Mouse (Mus musculus) urinary bladder, postnatal 25 days (tissue): ENCODE results near the gene Tepsin.

Source experiments
- DNase-seq: peaks from one replicate; pipeline ENCODE4 v3.0.0; 2022; ENCODE audit warnings: low spot score

Tepsin gene

DNA sequence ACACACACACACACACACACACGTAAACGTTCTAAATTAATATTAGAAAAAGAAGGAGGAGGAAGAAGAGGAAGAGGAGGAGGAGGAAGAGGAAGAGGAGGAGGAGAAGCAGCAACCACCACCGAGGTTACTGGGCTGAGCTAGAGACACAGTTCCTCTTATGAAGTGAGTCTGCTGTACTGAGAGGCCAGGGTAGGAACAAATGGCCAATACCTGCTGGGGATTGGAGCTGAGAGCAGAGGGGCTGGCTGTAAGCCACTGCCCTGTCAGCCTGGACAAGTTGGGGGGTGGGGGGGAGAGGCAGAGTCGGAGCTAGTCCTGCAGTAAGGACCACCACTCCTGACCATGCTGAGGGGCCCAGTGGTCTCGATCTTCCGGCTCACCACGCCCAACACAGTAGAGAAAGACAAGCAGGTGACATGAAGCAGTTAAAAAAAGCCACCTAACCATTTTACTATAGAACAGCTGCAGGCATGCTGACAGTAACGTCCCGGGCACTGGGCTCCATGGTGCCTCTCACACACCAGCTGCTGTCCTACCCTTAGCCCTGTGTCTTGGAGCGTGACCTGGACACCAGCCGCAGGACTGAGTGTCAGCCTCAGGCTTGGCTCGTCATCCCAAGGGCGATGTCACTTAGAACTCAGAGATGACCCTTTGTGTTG lies 34.4 kb downstream of the Tepsin start:
- DNase-seq = no peak

DNA sequence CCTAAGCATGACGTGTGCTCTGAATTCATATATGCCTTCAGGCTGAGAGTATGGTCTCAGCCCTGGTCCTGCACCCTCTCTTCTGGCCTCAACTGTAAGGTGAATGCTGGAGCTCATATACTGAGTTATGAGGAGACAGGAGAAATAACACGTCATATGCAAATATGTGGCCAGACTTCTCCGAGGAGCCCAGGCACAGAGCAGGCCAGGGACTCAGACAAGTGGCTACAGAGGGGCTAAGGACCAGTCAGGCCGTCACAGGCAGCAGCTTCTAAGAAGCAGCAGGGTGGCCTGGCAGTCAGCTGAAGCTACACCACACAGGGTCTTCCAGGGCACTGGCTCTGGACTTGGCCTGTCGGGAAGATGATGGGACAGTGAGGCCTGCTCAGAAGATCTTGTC lies 35.2 kb downstream of the Tepsin start:
- DNase-seq = no peak

- DNase-seq = no peak
Measured at GRCm38 (mm10) chr11:120060634-120061033, 37.9 kb downstream of the Tepsin start.

- DNase-seq = no peak
Measured at GRCm38 (mm10) chr11:120055953-120056732, 42.4 kb downstream of the Tepsin start.

GRCm38 (mm10) chr11:120053846-120054245 lies 44.7 kb downstream of the Tepsin start:
- DNase-seq = no peak

DNA sequence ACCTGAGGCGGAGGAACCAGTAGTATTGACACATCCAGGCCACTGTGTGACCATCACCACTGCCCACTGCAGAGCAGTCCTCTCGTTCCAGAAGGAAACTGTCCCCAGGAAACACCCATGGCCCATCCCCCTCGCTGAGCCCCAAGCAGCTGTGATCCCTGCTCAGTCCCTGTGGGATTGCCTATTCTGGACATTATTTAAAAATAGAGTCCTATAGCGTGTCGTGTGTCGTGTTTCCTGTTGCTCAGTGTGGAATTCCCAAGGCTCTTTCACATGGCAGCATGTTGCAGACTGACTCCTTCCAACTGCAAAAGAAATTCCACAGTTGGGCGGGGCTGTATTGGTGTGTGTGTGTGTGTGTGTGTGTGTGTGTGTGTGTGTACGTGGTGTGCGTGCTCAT lies 46.3 kb downstream of the Tepsin start:
- no peak for DNase-seq

DNA sequence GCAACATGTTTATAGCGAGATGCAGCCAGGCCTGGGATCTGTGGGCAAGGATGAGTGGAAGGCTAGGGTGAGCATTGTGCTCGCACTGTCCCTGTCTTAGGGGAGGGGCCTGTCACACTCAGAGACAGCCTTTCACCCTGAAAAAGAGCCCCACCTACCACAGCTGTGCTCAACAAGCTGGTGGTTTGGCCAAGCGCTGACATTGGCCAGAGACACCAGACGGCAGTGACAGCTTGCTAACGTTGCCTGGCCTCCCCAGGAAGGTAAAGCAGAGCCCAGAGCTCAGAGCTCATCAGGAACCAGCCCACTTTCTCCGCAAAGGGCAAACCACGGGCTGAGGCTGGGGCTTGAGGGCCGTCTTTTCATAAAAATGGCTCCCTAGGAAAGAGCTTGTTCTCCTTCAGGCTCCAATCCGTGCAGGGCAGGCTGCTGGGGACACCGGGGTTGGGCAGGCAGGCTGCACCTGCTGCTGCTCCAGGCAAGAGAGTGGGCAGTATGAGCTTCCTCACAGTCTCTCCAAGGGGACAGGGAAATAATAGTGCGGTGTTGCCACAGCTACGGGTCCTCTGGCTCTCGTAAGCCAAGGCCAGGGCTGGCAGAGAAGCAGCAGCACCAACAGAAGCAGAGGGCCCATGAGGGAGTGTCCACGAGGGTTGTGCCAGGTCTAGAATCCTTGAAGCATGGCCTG lies 47.3 kb downstream of the Tepsin start:
- DNase-seq = no peak

DNA sequence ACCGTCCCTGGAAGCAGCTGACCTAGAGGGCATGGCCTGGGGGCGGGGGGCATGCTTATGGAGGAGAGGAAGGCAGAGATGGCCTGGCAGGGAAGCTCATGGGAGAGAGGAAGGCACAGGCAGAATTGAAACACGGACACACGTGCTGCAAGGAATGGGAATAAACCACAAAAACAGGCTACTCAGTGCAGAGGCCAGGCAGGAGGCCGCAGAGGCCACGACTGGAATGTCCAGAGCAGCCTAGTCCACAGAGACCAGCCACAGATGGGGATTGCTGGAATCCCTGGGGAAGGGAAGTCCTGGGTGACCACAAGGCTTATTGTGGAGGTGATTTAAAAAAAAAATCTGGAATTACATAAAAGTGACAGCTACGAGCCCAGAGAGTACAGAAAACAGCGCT lies 49.5 kb downstream of the Tepsin start:
- no peak for DNase-seq

GRCm38 (mm10) chr11:120048252-120048556 lies 50.3 kb downstream of the Tepsin start:
- DNase-seq = no peak

GRCm38 (mm10) chr11:120047531-120048251 lies 50.8 kb downstream of the Tepsin start:
- DNase-seq = no peak

DNA sequence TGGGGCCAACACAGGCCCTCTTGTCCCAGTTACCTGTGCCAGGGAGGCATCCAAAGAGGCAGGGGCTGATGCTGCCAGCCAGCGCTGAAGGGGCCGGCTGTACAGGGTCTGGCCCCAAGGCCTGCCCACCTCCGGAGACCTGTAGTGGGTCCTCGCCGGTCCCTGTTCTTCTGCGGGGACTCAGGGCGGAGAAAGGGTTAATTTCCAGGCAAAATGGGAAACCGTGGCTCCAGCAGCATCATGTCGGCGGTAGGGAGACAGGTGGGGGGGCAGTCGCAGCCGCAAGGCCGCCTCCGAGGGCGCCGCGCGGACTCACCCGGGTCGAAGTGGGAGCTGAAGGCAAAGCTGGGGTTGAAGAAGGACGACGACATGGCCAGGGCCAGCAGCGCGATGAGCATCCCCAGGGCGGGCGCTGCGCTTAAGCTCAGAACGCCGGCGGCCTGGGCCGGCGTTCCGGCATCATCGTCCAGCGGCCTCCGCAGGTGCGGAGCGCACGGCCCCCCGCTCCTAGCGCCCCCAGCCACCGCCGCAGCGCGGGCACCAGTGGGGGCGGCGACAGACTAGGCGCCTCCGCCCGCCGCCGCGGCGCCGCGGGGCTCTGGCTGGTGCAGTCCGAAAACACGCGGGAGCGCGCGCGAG lies 51.9 kb downstream of the Tepsin start, which contains the start of gene Aatk:
Aatk (minus strand) TSS at position 615 of the 639 bp plus-strand sequence.
- no peak for DNase-seq

DNA sequence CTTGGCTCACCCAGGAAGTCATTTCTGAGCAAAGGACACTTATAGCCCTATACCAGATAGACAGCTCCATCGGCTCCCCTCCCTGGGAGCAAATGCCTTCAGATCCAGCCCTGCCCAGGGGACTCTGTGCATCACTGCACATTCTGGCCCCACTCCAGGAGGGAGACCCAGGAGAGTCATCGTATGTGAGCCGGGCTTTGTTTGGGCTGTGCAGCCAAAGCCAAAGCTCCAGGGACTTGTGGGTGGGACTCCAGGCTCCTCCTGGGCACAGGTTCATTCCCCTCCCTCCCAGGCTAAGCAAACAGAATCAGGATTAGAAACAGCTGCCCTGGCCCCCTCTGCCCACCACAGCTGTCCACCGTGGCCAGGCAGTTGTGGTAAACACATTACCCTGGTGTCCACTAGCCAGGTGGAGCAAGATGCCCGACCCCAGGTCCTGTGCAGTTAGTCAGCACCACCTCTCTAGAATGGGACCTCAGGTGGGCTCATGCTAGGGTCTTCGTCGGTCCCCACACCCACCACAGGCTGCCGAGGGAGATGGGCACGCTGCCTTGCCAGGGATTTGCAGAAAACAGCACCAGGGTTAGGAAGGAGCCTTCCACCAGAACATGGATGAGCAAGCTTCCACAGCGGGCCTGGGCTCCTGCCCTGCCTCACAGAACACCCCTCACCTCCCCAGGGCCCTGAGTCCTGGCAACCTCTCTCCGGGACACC lies 52.5 kb downstream of the Tepsin start:
- no peak for DNase-seq

DNA sequence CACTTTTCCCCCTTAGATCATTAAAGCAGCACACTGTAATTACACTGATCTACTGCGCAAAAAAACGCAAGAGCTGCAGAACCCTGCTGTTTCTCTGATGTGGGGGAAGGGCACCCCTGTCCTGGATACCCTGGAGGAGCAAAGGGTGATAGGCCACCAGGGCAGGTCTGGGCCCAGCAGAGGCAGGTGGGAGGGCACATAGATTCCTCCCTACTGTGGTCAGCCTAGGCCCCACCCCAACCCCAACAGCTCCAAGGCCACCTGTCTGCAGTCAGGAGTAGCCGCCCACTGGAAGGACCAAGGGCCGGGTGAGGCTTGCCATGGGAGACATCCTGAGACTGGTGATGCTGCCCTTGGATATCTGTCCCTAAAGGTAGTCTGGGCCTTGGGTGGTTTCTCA lies 53.2 kb downstream of the Tepsin start:
- no peak for DNase-seq

DNA sequence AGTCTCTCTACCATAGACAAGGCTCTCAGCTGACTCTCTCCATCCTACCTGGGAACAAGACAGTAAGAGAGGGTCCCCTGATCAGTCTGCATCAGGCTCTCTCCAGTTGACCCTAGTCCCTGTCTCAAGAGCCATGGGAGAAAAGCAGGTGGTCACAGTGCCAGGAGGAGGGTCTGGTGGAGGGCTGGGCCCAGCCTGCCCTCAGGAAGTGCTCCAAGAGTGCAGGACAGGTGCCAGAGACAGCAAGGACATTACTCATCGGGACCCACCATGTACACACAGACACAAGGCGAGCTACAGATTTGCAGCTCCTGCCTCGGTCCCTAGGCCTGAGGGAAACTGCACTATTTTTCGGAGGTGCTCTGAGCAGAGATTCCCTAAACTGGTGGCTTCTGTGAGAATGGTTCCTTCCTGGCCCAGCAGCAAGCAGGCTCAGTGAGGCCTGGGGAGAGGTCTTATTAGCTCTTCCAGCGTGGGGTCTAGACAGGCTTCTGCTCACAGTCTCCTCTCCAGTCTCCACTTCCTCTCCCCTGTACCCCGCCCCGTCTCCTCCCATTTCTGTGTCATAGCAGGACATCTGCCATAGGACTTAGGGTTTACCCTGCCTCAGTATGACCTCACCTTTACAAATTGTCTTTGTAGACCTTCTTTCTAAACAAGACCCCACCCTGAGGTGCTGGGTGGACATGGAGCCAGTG lies 56.2 kb downstream of the Tepsin start:
- DNase-seq = no peak

DNA sequence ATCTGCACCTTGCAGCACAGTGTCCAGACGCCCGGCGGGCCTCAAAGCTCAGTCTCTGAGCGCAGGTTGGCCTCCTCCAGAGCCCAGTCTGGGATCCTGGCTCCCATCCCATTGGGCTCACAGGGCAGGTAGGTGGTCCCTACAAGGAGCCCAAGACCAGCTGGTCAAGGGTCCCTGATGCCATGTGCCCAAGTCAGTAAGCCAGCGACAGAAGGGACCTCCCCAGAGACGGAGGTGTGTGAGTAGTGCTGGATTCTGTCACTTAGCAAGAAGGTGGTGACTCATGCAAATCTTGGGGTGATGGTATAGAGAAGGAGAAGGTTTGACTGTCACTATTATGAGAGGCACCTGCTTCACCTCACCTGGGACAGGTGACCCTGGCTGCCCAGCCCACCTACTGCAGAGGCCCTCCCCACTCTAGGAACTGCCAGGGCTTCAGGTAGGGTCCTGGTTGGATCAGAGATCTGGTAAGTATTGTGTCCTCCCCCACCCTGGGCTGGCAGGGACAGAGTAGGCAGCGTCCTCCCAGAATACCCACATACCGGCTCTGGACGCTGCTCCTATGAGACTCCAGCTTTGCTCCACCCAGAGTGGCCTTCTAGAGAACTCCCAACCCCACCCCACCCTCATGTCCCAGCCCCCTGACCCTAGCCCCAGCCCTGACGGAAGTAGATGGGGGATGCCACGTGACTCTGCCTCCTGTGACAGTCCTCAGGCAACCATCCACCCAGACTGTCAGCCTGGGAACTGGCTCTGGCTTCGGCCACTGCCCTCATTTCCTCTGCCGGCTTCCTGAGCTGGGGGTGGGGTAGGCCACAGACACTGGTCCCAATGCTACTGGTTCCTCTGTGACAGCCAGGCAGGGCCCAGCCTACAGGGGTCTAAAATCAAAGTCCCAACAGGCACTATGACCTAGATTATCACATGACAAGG lies 57.1 kb downstream of the Tepsin start:
- no peak for DNase-seq
